Mouse (Mus musculus): ENCODE measurements around the gene Ddah1.

DNA sequence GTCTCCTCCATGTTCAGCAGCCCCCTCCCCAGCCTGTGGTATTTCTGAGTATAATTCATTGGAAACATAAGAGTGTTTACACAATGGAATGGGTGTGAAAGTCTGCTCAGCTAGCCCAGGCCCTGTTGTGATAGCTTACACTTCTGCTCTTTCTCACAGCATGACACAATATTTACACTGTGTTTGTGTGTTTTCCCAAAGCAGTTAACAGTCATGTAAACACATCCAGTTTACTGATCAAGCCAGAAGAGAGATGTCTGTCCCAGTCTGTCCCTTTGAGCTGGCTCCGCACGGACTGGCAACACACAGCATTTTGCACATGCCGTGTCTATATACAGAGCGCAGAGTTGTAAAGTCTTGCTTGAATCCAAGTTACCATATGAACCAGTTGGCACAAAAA lies 32.2 kb downstream of the Ddah1 start:
- TF ChIP-seq CTCF (IDR thresholded peaks at IDR 0.05; ENCODE audit: low read depth, low read length): no peak
- no peak for TF ChIP-seq POLR2A (IDR thresholded peaks at IDR 0.05; ENCODE audit: extremely low read depth, insufficient read depth, low read length)
